Mouse (Mus musculus) embryonic fibroblast, embryonic 13.5 days (primary cell): ENCODE data around the gene Ormdl1.

ENCODE experiments used
- CTCF ChIP-seq: IDR thresholded peaks from 2 replicates; pipeline ENCODE4 v1.5.1; 2011; ENCODE audit warnings: mild to moderate bottlenecking, control low read depth, low read length, moderate library complexity, borderline replicate concordance; ENCODE audit not compliant: insufficient read depth
- POLR2A ChIP-seq: IDR thresholded peaks from 2 replicates; pipeline ENCODE4 v1.6.1; 2011; ENCODE audit warnings: low read depth, mild to moderate bottlenecking, control low read depth, low read length, moderate library complexity

DNA sequence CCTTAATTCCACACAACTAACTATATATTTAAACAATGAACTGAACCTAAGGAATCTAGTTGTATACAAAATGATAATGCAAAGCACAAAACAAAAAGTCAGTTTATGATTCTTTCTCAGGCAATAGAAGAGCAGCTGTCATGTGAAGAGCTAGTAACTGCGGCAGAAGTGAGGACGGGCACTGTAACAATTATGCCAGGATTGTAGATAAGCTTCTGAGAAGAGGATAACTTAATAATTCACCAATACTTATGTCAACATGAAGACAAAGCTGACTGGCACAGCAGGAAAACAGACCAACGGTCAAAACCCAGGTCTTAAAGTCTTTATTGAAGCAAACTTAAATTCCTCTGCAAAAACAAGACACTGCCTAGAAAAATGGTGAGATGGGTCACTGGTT lies 5.7 kb upstream of the Ormdl1 start:
- TF ChIP-seq CTCF (no peak), POLR2A (no peak)
